Mouse (Mus musculus) embryo, embryonic 10 days (tissue): Measurements from ENCODE around the gene Gsg1l2.

Source experiments
- DNase-seq: peaks from one replicate; pipeline ENCODE4 v3.0.0-alpha.2; 2015; ENCODE audit warnings: low spot score

The Gsg1l2 gene

DNA sequence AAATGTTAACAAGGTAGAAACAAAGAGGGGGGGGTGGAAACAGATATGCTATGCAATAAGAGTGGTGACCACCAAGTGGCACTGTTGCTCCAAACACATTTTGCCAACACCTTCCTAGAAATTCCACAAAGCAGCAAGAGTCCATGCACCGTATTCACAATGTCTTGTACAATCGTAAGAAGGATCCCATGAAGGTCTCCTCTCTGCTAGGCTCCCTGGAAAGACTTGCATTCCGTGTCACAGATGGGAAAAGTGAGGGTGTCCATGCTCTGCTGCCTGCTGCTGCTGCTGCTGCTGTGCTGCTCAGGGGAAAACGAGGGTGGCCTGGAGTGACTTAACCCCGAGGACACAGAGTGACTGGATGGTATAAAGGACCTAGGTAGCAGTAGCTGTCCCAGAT lies 45.2 kb downstream of the Gsg1l2 start:
- DNase-seq, result peak; percentile 69

DNA sequence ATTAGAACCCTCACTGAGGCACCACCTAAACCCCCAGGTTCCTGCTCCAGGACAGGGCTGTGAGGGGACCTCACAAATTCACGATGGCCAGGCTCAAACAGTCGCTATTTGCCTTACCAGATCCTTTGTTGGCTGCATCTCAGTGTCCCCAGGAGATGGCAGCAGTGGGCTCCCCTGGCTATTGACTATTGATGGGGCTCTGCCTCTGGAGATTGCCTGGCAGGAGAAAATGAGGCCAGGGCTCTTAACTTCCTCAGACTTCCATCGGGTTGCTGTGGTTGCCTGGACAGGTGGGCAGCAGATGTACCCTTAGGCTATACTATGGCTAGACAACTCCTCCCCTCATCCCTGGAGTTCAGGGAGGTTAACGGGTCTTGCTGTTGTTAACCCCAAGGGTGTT lies 45.8 kb downstream of the Gsg1l2 start:
- DNase-seq, result peak; percentile 81

DNA sequence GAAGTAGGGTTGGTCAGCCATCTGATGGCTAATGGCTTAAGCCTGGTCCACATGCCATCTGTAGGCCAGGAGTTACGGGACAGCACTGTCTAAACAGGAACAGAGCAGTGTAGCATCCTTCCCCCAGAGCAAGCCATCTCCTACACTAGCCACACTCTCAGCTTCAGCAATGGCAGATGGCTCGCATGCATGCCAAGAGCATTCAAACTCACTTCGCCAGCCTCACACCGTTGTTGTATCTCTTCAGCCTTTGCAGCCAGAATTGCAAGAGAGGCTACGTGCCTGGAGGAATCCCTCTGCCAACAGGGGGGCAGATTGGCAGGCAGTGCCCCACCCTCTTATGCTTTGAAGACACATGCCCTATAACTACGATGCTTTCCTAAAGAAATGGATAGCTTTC lies 47.2 kb downstream of the Gsg1l2 start:
- no peak for DNase-seq

DNA sequence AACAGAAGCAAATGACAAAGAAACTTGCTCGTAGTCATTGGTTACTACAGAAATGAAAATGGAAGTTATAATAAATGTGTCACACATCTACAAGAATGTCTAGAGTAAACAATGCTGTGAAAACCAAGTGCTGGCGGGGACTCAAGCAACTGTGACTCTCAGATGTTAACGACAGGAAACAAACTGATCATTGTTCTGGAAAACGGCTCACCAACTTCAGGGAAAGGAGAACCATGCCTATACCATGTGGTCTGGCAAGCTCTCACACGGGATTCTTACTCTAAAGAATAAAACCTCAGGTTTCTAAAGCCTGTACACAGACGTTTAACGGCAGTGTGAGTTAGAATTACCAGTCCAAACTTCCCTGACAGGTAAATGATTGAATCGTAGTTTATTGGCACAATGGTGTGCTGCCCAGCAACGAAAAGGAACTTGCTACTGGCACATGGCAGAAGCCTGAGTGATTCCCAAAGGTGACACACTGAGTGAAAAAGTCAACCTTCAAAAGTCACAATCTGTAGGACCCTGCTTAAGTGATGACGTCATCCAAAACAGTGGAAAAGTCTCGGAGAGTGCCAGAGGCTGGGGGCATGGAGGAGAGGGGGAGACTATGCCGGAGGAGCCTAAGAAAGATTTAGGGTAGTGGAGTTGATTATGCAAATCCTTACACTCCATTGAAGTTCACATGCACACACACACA lies 54.1 kb downstream of the Gsg1l2 start:
- peak; percentile 23 for DNase-seq

DNA sequence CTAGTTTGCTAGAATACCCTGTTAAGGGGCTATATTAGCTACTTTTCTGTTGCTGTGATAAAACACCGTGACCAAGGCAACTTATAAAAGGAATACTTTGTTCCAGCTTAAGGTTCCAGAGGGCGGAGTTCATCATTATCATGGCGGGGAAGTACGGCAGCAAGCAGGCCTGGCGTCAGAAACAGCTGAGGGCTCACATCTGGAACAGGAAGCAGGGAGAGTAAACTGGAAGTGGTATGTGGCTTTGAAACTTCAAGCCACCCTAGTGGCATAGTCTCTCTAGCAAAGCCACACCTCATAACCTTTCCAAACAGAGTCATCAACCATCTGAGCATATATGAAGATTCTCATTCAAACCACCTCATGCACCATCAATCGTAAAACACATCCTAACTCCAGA lies 55.1 kb downstream of the Gsg1l2 start:
- no peak for DNase-seq

DNA sequence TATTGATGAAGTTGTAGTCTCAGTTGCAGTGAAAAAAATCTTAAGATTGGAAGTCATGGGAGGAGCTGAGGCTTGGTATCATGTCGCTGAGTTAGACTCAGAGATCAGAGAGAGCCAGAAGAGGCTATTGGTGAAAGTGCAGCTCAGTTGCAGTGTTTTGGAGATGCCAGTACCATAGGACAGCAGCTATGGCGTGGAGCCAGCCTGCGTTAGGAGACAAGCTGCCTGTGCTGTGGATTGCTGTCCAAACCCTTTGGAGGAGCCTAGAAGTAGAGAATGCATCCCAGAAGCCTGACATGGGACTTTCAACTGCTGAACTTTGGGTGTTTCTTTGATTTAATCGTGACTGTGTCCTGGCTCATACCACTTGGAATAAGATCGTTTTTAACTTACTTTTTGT lies 57.4 kb downstream of the Gsg1l2 start:
- DNase-seq, result no peak

DNA sequence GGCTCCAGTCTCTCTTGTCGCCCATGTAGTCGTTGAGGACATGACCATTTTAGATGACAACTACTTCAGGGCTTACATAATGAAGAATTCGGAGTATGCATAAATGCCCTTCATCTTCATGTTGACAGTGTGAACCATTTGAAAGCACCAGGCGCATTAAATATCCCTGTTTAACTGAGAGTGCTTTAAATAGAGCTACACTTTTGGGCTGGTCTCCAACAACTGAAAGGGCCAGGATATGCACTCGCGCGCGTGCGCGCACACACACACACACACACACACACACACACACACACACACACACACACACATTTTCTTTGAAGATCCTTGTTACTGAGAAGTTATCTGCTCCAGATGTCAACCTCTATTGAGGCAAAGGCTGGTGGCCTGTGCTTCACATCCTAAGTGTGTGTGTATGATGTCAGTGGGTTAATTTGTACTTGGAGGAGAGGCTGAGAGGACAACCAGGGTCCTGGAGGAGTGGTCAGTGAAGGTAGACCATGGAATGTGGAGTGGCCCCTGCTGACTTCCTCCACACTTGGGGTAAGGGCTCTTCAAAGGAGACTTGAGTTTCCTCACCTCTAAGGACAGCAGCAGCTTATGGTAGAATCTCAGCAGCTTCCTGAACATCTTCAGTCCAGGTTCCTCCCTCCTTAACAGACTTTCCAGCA lies 61.1 kb downstream of the Gsg1l2 start:
- DNase-seq, result no peak
